Mouse (Mus musculus) erythroblast, embryonic 14.5 days (primary cell): ENCODE measurements around the gene 2010111I01Rik.

Experiments
- GATA1 ChIP-seq: IDR thresholded peaks from 2 replicates; pipeline ENCODE4 v1.6.1; 2012; ENCODE audit warnings: low read length, inconsistent platforms, mixed read lengths
- TAL1 ChIP-seq: IDR thresholded peaks from 3 replicates; pipeline ENCODE4 v1.6.1; 2012; ENCODE audit warnings: low read length, inconsistent platforms, mixed read lengths

- no peak for TF ChIP-seq TAL1
- no peak for TF ChIP-seq GATA1
Observed at GRCm38 (mm10) chr13:63112598-63113372, 148.1 kb downstream of the 2010111I01Rik start.
